Mouse (Mus musculus): ENCODE measurements around the gene Gm5737. TPM values are rescaled to one million over a fixed set of nuclear protein-coding genes. Genes with fewer than 3 reads are reported as not detected.
A peak's percentile ranks its signal among the peaks of the same experiment; 100 is the strongest.

Gm5737 gene
- total RNA-seq, 2 experiments from 2014 or later, result not detected

GRCm38 (mm10) chr7:120843037-120843621 is 31.0 kb downstream of the Gm5737 start:
- DNase-seq, result peak; percentile 88 to 90

- no peak for DNase-seq
These were observed 31.8 kb downstream of the Gm5737 start for GRCm38 (mm10) chr7:120843852-120844435.

GRCm38 (mm10) chr7:120844689-120845088 is 32.5 kb downstream of the Gm5737 start:
- DNase-seq, result no peak

GRCm38 (mm10) chr7:120848831-120849512 is 36.8 kb downstream of the Gm5737 start:
- DNase-seq, result no peak

GRCm38 (mm10) chr7:120850165-120850564 is 38.0 kb downstream of the Gm5737 start:
- no peak for DNase-seq

GRCm38 (mm10) chr7:120859854-120860253 is 47.7 kb downstream of the Gm5737 start:
- no peak for DNase-seq

GRCm38 (mm10) chr7:120860799-120861487 is 48.8 kb downstream of the Gm5737 start:
- DNase-seq, result no peak

GRCm38 (mm10) chr7:120861488-120862047 is 49.4 kb downstream of the Gm5737 start:
- DNase-seq, result no peak

GRCm38 (mm10) chr7:120862196-120862595 is 50.0 kb downstream of the Gm5737 start:
- no peak for DNase-seq

- no peak for DNase-seq
These were observed 50.5 kb downstream of the Gm5737 start for GRCm38 (mm10) chr7:120862626-120863025.

- DNase-seq, result no peak
These were observed 51.3 kb downstream of the Gm5737 start for GRCm38 (mm10) chr7:120863476-120863875.

GRCm38 (mm10) chr7:120865100-120865499 is 52.9 kb downstream of the Gm5737 start:
- no peak for DNase-seq

- no peak for DNase-seq
These were observed 53.7 kb downstream of the Gm5737 start for GRCm38 (mm10) chr7:120865832-120866231.

GRCm38 (mm10) chr7:120866684-120867083 is 54.5 kb downstream of the Gm5737 start:
- no peak for DNase-seq

- no peak for DNase-seq
These were observed 55.6 kb downstream of the Gm5737 start for GRCm38 (mm10) chr7:120867720-120868119.

GRCm38 (mm10) chr7:120869883-120870282 is 57.7 kb downstream of the Gm5737 start:
- no peak for DNase-seq

- DNase-seq, result no peak
These were observed 58.4 kb downstream of the Gm5737 start for GRCm38 (mm10) chr7:120870431-120871008.

- DNase-seq, result no peak
These were observed 60.9 kb downstream of the Gm5737 start for GRCm38 (mm10) chr7:120873083-120873482.

GRCm38 (mm10) chr7:120874021-120874420 is 61.9 kb downstream of the Gm5737 start:
- no peak for DNase-seq

- DNase-seq, result no peak
These were observed 62.8 kb downstream of the Gm5737 start for GRCm38 (mm10) chr7:120874764-120875539.

GRCm38 (mm10) chr7:120875540-120876388 is 63.6 kb downstream of the Gm5737 start:
- no peak for DNase-seq

Data from layer of hippocampus, postnatal 36 days (tissue).